Mouse (Mus musculus): ENCODE results near the gene Hmces. TPM values are rescaled to one million over a fixed set of nuclear protein-coding genes. Genes with fewer than 3 reads are reported as not detected.

Gene Hmces
- polyA plus RNA-seq (2015; fragmentation: Nextera tagmentation; extraction: Ambion mirVana), result 34.1 and 34.9 TPM in 2 replicates

DNA sequence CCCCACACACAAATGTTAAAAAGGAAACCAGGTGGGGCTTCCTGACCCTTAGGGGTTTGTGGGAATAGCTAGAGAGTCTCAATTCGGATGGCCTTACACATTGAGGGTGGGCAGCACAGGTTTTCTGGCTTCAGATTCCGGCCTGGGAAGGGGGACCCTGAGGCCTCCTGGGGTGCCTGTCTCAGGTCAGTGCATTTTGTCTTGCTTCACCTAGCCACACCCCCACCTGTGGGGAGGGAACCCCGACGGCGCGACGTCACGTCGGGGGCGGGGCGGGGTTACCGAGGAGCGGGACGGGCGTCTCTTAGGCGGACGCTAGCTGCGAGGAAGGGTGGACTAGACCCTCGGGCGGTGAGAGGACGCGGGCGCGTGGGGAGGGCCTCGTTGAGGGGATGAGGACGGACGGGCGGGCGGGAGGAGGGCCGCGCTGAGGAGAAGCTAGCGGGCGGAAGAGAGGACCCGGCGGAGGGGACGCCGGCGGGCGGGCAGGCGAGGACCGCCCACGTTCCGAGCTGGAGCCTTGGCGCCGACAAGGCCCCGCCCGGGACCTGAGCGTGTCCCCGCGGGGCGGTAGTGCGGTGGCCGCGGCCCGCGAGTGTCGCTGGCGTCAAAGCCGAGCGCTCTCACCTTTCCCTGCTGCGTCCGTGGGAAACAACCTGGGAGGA lies at the start of gene Hmces:
Gene Hmces (plus strand): TSS at position 275 of the 665 bp plus-strand sequence.
- peak; percentile 91 for ATAC-seq (ENCODE audit: low read depth)
- no peaks in the 10 kb centered on the region for H3K9me3 ChIP-seq
- under 1% methylated on average over 54 of the region's 62 CpGs for WGBS
- peak within 1 kb of the TSS; percentile 90 for H3K9ac ChIP-seq
- H3K4me1 ChIP-seq (replicated peaks), result peaks cover 19% of the 10 kb centered on the region
- peak within 1 kb of the TSS; percentile 68 for H3K4me3 ChIP-seq
- H3K36me3 ChIP-seq, result peaks cover 63% of the 10 kb centered on the region
- peak within 1 kb of the TSS; percentile 87 for H3K4me2 ChIP-seq
- peak within 1 kb of the TSS; percentile 73 for H3K27ac ChIP-seq (replicated peaks)
- H3K27me3 ChIP-seq, result no peaks in the 10 kb centered on the region

- Histone ChIP-seq H3K9ac (no peak overlapping the region), H3K9me3 (no peaks in the 10 kb centered on the region), H3K27me3 (no peaks in the 10 kb centered on the region), H3K27ac (replicated peaks) (no peak overlapping the region), H3K4me1 (replicated peaks) (no peaks in the 10 kb centered on the region), H3K36me3 (no peaks in the 10 kb centered on the region), H3K4me3 (no peak overlapping the region), H3K4me2 (no peak overlapping the region)
- 87% methylated on average over 6 of the region's 6 CpGs for WGBS
- ATAC-seq (ENCODE audit: low read depth), result no peak
These were observed 47.5 kb upstream of the Hmces start for GRCm38 (mm10) chr6:87866211-87866610.

DNA sequence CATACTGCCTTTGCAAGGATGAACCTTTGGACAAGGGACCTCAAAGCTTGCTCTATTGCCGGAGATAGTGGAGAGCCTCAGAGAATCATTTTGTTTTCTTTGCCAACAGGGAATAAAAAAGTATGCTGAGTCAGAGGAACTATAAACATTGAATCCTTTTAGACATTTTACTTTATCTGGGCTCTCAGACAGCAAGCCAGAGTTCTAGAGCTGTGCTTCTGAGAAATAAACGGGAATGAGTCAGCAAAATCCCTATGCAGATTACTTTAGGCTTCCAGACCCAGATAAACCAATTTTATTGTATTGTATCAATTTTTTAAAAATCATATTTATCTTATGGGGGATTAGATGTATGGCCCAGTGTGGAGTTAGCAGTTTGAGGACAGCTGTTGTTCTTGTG lies 46.5 kb upstream of the Hmces start:
- no peak overlapping the region for H3K9ac ChIP-seq
- no peaks in the 10 kb centered on the region for H3K36me3 ChIP-seq
- no peak overlapping the region for H3K4me3 ChIP-seq
- 73% methylated on average over 2 of the region's 2 CpGs for WGBS
- no peak for ATAC-seq (ENCODE audit: low read depth)
- no peaks in the 10 kb centered on the region for H3K4me1 ChIP-seq (replicated peaks)
- no peaks in the 10 kb centered on the region for H3K9me3 ChIP-seq
- no peak overlapping the region for H3K27ac ChIP-seq (replicated peaks)
- H3K4me2 ChIP-seq, result no peak overlapping the region
- no peaks in the 10 kb centered on the region for H3K27me3 ChIP-seq

- Histone ChIP-seq H3K27ac (replicated peaks) (no peak overlapping the region), H3K9ac (no peak overlapping the region), H3K4me2 (no peak overlapping the region), H3K4me3 (no peak overlapping the region), H3K4me1 (replicated peaks) (no peaks in the 10 kb centered on the region), H3K27me3 (no peaks in the 10 kb centered on the region), H3K36me3 (no peaks in the 10 kb centered on the region), H3K9me3 (no peaks in the 10 kb centered on the region)
- WGBS, result 79% methylated on average over 9 of the region's 9 CpGs
- ATAC-seq (ENCODE audit: low read depth), result no peak
These were observed 44.7 kb upstream of the Hmces start for GRCm38 (mm10) chr6:87868871-87869506.

- Histone ChIP-seq H3K27ac (replicated peaks) (no peak overlapping the region), H3K4me2 (no peak overlapping the region), H3K4me3 (no peak overlapping the region), H3K36me3 (no peaks in the 10 kb centered on the region), H3K4me1 (replicated peaks) (no peaks in the 10 kb centered on the region), H3K27me3 (no peaks in the 10 kb centered on the region), H3K9ac (no peak overlapping the region), H3K9me3 (no peaks in the 10 kb centered on the region)
- 84% methylated on average over 1 of the region's 1 CpGs for WGBS
- no peak for ATAC-seq (ENCODE audit: low read depth)
These were observed 43.3 kb upstream of the Hmces start for GRCm38 (mm10) chr6:87870440-87870839.

- Histone ChIP-seq H3K9ac (no peak overlapping the region), H3K9me3 (no peaks in the 10 kb centered on the region), H3K27ac (replicated peaks) (no peak overlapping the region), H3K4me1 (replicated peaks) (no peaks in the 10 kb centered on the region), H3K4me3 (no peak overlapping the region), H3K4me2 (no peak overlapping the region), H3K27me3 (no peaks in the 10 kb centered on the region), H3K36me3 (no peaks in the 10 kb centered on the region)
- 88% methylated on average over 7 of the region's 7 CpGs for WGBS
- no peak for ATAC-seq (ENCODE audit: low read depth)
These were observed 42.5 kb upstream of the Hmces start for GRCm38 (mm10) chr6:87871240-87871639.

GRCm38 (mm10) chr6:87873104-87873503 lies 40.6 kb upstream of the Hmces start:
- Histone ChIP-seq H3K9ac (no peak overlapping the region), H3K4me1 (replicated peaks) (no peaks in the 10 kb centered on the region), H3K27me3 (no peaks in the 10 kb centered on the region), H3K4me3 (no peak overlapping the region), H3K9me3 (no peaks in the 10 kb centered on the region), H3K27ac (replicated peaks) (no peak overlapping the region), H3K36me3 (no peaks in the 10 kb centered on the region), H3K4me2 (no peak overlapping the region)
- WGBS, result 52% methylated on average over 1 of the region's 1 CpGs
- ATAC-seq (ENCODE audit: low read depth), result no peak

GRCm38 (mm10) chr6:87873963-87874362 lies 39.8 kb upstream of the Hmces start:
- Histone ChIP-seq H3K4me3 (no peak overlapping the region), H3K27ac (replicated peaks) (no peak overlapping the region), H3K4me2 (no peak overlapping the region), H3K36me3 (no peaks in the 10 kb centered on the region), H3K9ac (no peak overlapping the region), H3K27me3 (no peaks in the 10 kb centered on the region), H3K4me1 (replicated peaks) (no peaks in the 10 kb centered on the region), H3K9me3 (no peaks in the 10 kb centered on the region)
- no peak for ATAC-seq (ENCODE audit: low read depth)
- 92% methylated on average over 2 of the region's 2 CpGs for WGBS

- Histone ChIP-seq H3K9ac (no peak overlapping the region), H3K36me3 (no peaks in the 10 kb centered on the region), H3K27me3 (no peaks in the 10 kb centered on the region), H3K4me2 (no peak overlapping the region), H3K4me1 (replicated peaks) (no peaks in the 10 kb centered on the region), H3K4me3 (no peak overlapping the region), H3K27ac (replicated peaks) (no peak overlapping the region), H3K9me3 (no peaks in the 10 kb centered on the region)
- ATAC-seq (ENCODE audit: low read depth), result no peak
- 86% methylated on average over 1 of the region's 1 CpGs for WGBS
These were observed 38.7 kb upstream of the Hmces start for GRCm38 (mm10) chr6:87875083-87875482.

- no peaks in the 10 kb centered on the region for H3K4me1 ChIP-seq (replicated peaks)
- WGBS, result 88% methylated on average over 7 of the region's 7 CpGs
- H3K27me3 ChIP-seq, result no peaks in the 10 kb centered on the region
These were observed 38.2 kb upstream of the Hmces start for GRCm38 (mm10) chr6:87875562-87875961.

GRCm38 (mm10) chr6:87876068-87876643 lies 37.6 kb upstream of the Hmces start:
- no peaks in the 10 kb centered on the region for H3K36me3 ChIP-seq
- H3K4me1 ChIP-seq (replicated peaks), result no peaks in the 10 kb centered on the region
- H3K27ac ChIP-seq (replicated peaks), result no peak overlapping the region
- H3K27me3 ChIP-seq, result no peaks in the 10 kb centered on the region
- H3K4me2 ChIP-seq, result no peak overlapping the region
- WGBS, result 80% methylated on average over 13 of the region's 13 CpGs
- no peak overlapping the region for H3K9ac ChIP-seq
- no peak overlapping the region for H3K4me3 ChIP-seq
- H3K9me3 ChIP-seq, result no peaks in the 10 kb centered on the region
- no peak for ATAC-seq (ENCODE audit: low read depth)

More at GRCm38 (mm10) chr6:87875562-87875961, 38.2 kb upstream of the Hmces start:
- Histone ChIP-seq H3K4me2 (no peak overlapping the region), H3K4me3 (no peak overlapping the region), H3K9me3 (no peaks in the 10 kb centered on the region), H3K36me3 (no peaks in the 10 kb centered on the region), H3K27ac (replicated peaks) (no peak overlapping the region), H3K9ac (no peak overlapping the region)
- ATAC-seq (ENCODE audit: low read depth), result no peak

GRCm38 (mm10) chr6:87879010-87879409 lies 34.7 kb upstream of the Hmces start:
- Histone ChIP-seq H3K4me1 (replicated peaks) (no peaks in the 10 kb centered on the region), H3K36me3 (no peaks in the 10 kb centered on the region), H3K9ac (no peak overlapping the region), H3K27ac (replicated peaks) (no peak overlapping the region), H3K27me3 (no peaks in the 10 kb centered on the region), H3K4me3 (no peak overlapping the region), H3K4me2 (no peak overlapping the region), H3K9me3 (no peaks in the 10 kb centered on the region)
- ATAC-seq (ENCODE audit: low read depth), result no peak
- 53% methylated on average over 4 of the region's 4 CpGs for WGBS
